Mouse (Mus musculus) kidney, postnatal 4 days (tissue): ENCODE measurements around the gene Rnf152.

Experiments
- DNase-seq, 2 experiments: peaks; one replicate each; pipeline ENCODE4 v3.0.0; 2021; ENCODE audit warnings: mixed read lengths in 2 of 2

The Rnf152 gene

DNA sequence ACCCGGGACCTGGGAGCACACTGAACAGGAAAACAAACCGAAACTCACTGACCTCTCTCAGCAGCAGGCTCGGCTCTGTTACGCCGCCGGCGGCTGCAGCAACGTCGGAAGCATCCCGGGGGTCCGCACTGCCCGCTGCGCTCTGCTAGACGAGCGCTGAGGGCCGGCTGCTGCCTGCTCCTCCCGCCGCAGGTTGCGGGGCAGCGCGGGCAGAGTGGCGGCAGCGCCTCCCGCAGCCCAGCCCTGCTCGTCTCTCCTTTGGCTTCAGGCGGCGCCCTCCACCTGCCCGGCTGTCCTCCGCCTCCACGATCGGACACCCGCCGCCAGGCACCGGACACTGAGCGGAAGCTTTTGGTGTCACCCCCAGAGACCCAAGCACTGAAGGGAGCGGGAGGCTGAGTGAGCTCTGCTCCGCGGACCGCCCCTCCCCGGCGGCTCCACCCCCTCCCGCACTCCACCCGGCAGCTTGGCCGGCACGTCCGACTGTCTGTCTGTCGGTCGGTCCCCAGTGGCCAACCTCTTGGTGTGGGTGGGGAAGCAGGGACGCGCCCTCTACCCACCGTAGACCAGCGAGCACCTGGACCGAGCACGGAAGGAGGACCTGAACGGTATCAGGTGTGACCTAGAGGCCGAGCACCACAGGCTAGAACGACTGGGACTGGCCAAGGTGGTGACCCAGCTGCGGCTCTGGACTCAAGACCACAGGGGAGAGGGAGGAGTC is at the start of gene Rnf152:
Gene Rnf152 (minus strand): TSS at position 420 of the 721 bp plus-strand sequence.
- DNase-seq = peak; percentile 69 to 80

DNA sequence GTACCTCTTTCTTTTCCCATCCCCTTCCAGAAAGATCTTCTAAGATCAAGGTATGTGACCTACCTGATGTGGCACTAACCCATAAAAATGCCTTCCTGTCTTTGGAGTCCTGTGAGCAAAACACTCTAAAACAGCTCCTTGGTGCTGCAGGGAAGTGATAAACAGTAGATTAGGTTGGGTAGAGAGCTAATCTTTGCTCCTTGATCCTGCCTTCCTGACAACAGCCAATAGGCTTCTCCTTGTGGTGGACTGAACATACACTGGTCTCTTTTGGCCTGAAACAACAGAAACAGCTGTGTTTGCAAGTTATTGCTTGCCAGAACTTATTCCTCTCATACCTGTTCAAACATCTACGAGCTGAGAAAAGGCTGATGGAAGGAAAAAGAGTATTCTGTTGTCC is 46.3 kb upstream of the Rnf152 start:
- no peak for DNase-seq

- peak; percentile 8 to 29 for DNase-seq
These were observed 27.8 kb upstream of the Rnf152 start for GRCm38 (mm10) chr1:105384141-105384937.

- DNase-seq = no peak
These were observed 21.0 kb upstream of the Rnf152 start for GRCm38 (mm10) chr1:105377546-105377945.

DNA sequence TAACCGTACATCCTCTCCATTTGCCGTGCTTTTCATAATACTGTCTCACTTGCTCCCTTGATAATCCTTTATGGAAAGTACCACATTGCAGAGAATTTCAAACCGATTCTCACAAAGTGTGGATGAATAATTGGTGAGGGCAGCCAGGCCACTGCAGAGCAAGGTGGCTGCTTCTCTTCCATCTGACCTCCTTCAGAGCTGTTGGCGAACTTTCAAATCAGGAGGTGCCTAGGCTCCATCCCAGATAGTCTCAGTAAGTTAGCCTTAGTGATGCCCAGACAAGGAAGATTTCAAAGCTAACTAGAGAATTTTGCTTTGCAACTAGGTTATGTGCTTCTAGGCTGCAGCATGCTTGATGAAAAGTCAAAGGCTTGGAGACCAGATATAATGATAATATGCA is 18.1 kb upstream of the Rnf152 start:
- no peak for DNase-seq

- DNase-seq = peak in 1 of 2 experiments; percentile 7
These were observed 6.2 kb upstream of the Rnf152 start for GRCm38 (mm10) chr1:105362701-105363100.

- peak in 1 of 2 experiments; percentile 9 for DNase-seq
These were observed 2.4 kb upstream of the Rnf152 start for GRCm38 (mm10) chr1:105358896-105359295.

DNA sequence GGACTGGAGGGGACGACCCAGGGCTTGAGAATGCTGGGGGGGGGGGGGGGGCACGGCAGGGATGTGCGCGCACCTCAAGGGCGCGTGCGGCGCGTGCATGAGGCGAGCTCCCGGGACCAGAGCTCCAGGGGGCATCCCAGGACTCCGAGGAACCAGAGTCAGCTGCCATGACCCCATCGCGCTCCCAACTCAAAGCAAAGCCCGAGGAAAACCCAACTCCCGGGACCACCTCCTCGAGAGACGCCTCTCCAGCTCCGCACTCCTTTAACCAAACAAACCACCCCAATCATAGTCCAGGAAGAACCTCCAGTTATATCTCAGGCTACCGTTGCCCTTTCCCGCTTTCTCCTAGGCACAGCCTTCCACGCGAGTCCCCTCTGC is 610 bp downstream of the Rnf152 start:
- DNase-seq = peak; percentile 48 to 66

GRCm38 (mm10) chr1:105354901-105355891 is 1.3 kb downstream of the Rnf152 start:
- peak; percentile 48 to 60 for DNase-seq

DNA sequence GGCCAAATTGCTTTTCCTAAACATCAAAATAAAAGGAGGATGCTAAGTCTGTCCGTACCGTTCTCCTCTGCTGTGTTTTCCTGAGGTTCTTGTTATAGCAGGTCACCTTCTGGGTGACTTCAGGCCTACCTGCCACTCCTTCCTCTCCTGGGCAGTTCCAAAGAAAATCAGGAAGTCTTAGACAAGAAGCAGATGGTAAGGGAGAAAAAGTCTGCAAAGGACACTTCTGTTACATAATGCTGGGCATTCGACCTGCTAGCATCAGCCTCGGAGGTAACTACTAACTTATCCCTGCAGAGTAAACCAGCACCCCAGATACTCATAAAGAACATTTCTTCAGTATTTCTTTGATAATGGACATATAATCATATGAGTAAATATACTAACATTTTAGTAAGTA is 4.7 kb downstream of the Rnf152 start:
- DNase-seq = no peak

DNA sequence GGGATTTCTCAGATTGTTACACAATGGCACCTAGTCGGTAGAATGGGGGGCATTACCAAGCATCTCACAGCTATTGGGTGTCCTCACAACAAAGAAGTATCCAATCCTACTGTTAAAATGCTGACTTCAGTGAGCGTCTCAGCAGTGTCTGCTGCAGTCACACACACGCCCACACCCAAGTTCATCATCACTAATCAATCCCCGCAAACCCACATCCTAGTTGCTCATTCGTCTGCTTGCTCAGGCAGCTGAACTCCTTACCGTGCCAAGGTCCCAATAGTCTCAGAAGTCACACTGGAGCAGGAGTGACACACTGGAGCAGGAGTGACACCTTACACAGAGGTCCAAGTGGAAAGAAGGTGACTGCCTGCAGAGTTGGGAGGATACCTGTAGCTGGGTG is 14.2 kb downstream of the Rnf152 start:
- no peak for DNase-seq

- no peak for DNase-seq
These were observed 15.6 kb downstream of the Rnf152 start for GRCm38 (mm10) chr1:105340943-105341342.

DNA sequence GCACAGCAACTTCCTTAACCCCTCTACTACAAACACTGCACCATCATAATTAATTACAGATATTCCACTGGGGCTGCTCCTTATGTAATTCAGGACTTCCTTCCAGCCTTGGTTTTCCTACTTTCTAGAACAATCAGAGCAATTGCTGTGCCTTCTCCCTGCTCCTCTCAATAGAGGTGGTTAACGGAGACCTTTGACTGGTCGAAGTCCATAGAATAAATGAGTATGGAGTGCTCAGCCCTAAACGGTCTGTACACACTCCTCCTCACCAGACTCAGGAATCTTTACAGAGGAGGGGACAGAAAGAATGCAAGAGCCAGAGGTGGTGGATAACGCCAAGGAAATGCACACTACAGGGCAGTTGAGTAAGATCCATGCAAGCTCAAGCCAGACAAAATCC is 19.1 kb downstream of the Rnf152 start:
- DNase-seq = no peak

- DNase-seq = peak; percentile 21 to 44
These were observed 20.4 kb downstream of the Rnf152 start for GRCm38 (mm10) chr1:105336096-105336495.

- peak in 1 of 2 experiments; percentile 17 for DNase-seq
These were observed 24.3 kb downstream of the Rnf152 start for GRCm38 (mm10) chr1:105332087-105332731.

DNA sequence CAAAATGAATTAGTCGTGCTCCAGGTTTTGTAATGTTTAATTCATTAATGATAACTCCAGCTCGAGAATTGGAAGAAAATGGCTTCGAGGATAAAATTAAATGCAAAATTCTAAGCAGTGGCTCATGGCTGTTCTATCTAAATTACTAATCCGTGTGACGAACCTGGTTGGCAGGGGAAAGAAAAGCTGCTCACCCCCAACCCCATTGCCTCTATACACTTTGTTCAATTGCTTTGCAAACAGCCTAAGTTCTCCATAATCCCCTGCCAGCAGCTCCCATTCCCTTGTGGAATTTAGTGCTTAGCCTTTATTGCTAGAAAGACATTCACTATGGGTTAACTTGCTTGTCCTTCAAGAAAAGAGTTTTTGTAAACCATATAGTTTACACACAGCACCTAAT is 24.9 kb downstream of the Rnf152 start:
- no peak for DNase-seq

DNA sequence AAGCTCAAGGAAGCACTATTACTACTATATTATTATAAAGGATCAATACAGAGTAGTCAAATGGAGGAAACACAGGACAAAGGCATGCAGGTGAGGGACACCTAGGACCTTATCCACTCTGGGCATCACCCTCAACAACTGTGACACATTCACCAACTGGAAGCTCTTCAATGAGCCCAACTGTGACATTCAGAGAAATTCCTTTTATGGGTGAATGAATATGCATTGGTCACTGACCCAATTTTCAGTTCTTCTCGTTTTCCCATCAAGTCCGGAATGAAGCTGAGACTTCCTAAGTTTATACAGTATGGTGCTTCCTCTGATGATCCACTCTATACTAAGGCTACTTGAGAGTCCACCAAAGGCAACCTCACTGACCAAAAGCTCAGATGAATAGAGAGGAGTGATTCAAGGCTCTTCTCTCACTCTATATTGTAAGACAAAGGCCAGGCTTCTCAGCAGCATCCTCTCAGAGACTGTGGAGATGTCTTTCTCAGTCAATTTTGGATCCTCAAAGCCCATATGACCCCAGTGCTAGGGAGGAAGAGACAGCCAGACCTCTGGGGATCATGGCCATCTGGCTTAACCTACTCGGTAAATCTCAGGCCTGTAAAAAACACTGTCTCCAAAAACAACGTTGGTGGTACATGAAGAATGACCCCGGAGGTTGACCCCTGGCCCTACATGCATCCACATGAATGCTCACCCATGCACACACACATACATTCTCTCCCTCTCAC is 25.8 kb downstream of the Rnf152 start:
- no peak for DNase-seq

- no peak for DNase-seq
These were observed 28.7 kb downstream of the Rnf152 start for GRCm38 (mm10) chr1:105327789-105328188.

GRCm38 (mm10) chr1:105324636-105325035 is 31.9 kb downstream of the Rnf152 start:
- no peak for DNase-seq

DNA sequence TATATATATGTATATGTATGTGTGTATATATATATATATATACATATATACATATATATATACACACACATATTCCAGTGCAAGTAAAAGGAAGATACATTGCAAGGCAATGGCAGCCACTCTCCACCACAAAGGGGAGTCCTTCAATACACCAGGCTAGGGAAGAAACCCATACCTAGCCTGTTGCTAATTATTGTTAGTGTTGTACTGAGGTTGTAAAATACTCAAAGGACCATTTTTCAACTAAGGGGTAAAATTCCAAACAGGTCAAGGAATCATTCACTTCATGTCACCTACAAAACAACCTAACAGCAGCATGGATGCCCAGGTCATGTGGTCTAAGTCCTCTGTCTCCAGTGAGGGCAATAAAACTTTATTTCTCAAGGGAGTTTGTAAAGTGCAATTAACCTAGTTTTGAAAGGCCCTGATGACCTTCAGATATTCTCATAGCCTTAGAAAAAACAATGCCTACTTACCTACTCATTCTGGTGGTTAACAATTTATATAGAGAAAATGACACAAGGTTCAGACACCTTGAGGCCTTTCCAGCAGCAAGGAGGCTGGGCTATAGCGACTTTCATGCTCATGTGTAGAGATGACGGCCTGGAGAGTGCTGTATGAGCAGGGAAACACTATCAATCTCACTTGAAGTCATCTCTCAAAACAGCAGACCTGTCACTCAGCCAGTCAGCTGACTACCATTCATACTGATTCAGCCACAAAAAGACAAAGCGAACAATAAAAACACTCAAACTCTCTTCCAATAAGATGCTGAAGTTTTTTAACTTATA is 42.3 kb downstream of the Rnf152 start:
- DNase-seq = no peak

- DNase-seq = no peak
These were observed 44.0 kb downstream of the Rnf152 start for GRCm38 (mm10) chr1:105312601-105312901.
